ENCODE assay signal across 8 mouse cellular contexts in the genomic region with DNA sequence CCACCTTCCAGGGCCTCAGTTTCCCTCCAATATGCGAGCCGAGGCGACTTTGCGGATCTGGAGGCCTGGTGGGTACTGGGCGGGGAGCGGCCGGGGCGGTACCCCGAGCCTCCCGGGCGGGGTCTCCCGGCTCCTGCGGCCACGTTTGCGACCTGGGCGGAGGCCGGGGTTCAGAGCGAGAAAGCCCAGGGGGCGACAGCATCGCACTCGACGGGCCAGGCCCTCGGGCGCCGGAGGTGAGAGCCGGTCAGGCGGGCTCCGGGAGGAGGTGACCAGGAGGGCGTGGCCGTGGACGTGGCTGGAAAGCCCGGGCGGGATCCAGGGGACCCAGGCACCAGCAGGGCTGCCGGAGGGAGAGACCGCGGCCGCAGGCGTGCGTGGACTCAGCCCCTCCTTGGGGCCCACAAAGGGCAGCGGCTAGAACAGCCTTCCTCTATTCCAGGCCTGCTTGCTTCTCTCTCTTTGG. TPM values are rescaled to one million over a fixed set of nuclear protein-coding genes. Genes with fewer than 3 reads are reported as not detected.
DNase-seq lines count a peak whose midpoint lies in the region; ATAC-seq and TF ChIP-seq lines count a peak whose summit lies in the region.

No protein-coding gene starts in this region.

- no peaks in the 10 kb centered on the region for H3K27me3 ChIP-seq in cerebellum, adult 2 months (ENCODE audit: control insufficient read depth, insufficient read depth, low read length)
- peaks cover 7% of the 10 kb centered on the region for H3K27me3 ChIP-seq in forebrain, embryonic 16.5 days (replicated peaks; ENCODE audit: control insufficient read depth, insufficient read depth, low read length)
- H3K27me3 ChIP-seq in hindbrain, embryonic 11.5 days (ENCODE audit: control insufficient read depth, insufficient read depth, low read length), result peaks cover 7% of the 10 kb centered on the region; the same call in 1 of the 2 replicates
- H3K27me3 ChIP-seq in midbrain, embryonic 16.5 days (ENCODE audit: control insufficient read depth, insufficient read depth, low read depth, low read length), result peaks cover 7% of the 10 kb centered on the region

- DNase-seq in cerebellum, adult 9-11 months, result peak; percentile 42
- DNase-seq in cerebellum, adult 2 months, result no peak
- peak; percentile 49 for DNase-seq in hindbrain, embryonic 11.5 days (ENCODE audit: low spot score)
- DNase-seq in liver, result peak; percentile 91
- DNase-seq in thymus, postnatal 25 days, result peak; percentile 35
- no peak for DNase-seq in layer of hippocampus, postnatal 10 days (ENCODE audit: low spot score in 2 of 2)

- no peaks in the 10 kb centered on the region for H3K36me3 ChIP-seq in forebrain, embryonic 16.5 days (ENCODE audit: control insufficient read depth, insufficient read depth)
- no peaks in the 10 kb centered on the region for H3K36me3 ChIP-seq in hindbrain, embryonic 11.5 days (ENCODE audit: control insufficient read depth, insufficient read depth, low read length)
- no peaks in the 10 kb centered on the region for H3K36me3 ChIP-seq in midbrain, embryonic 16.5 days (ENCODE audit: control insufficient read depth, insufficient read depth, low read length)

- H3K4me1 ChIP-seq in cerebellum, adult 2 months (ENCODE audit: control insufficient read depth, insufficient read depth, low read length), result peaks cover 10% of the 10 kb centered on the region
- H3K4me1 ChIP-seq in forebrain, embryonic 16.5 days (replicated peaks; ENCODE audit: control insufficient read depth, insufficient read depth, low read length), result peaks cover 19% of the 10 kb centered on the region
- peaks cover 9% of the 10 kb centered on the region; the same call in 1 of the 2 replicates for H3K4me1 ChIP-seq in hindbrain, embryonic 11.5 days (replicated peaks; ENCODE audit: control insufficient read depth, insufficient read depth, low read length)
- peaks cover 12% of the 10 kb centered on the region for H3K4me1 ChIP-seq in midbrain, embryonic 16.5 days (ENCODE audit: control insufficient read depth, insufficient read depth, low read length)

- H3K27ac ChIP-seq in cerebellum, adult 2 months (ENCODE audit: insufficient read depth, low read length), result no peak overlapping the region
- H3K27ac ChIP-seq in forebrain, embryonic 16.5 days (ENCODE audit: low read length), result no peak overlapping the region
- H3K27ac ChIP-seq in hindbrain, embryonic 11.5 days (ENCODE audit: low read depth, low read length), result peak overlapping the region; percentile 4; the same call in 1 of the 2 replicates
- no peak overlapping the region for H3K27ac ChIP-seq in midbrain, embryonic 16.5 days (ENCODE audit: low read length)

- H3K9ac ChIP-seq in forebrain, embryonic 16.5 days (replicated peaks; ENCODE audit: low read depth, low read length), result peak overlapping the region; percentile 40
- peak overlapping the region; percentile 53 for H3K9ac ChIP-seq in hindbrain, embryonic 11.5 days (ENCODE audit: low read depth, low read length)
- peak overlapping the region; percentile 56 for H3K9ac ChIP-seq in midbrain, embryonic 16.5 days (ENCODE audit: low read depth, low read length)

- TF ChIP-seq POLR2A in cerebellum, adult 2 months (IDR thresholded peaks at IDR 0.05; ENCODE audit: borderline replicate concordance, insufficient read depth, low read length), result no peak

- no peak for ATAC-seq in forebrain, embryonic 16.5 days
- no peak for ATAC-seq in hindbrain, embryonic 11.5 days (ENCODE audit: low FRiP score)
- no peak for ATAC-seq in midbrain, embryonic 16.5 days

- no peak for TF ChIP-seq CTCF in cerebellum, adult 2 months (IDR thresholded peaks at IDR 0.05; ENCODE audit: borderline replicate concordance, insufficient read depth, low read depth, low read length)

- no peaks in the 10 kb centered on the region for H3K9me3 ChIP-seq in forebrain, embryonic 16.5 days (ENCODE audit: control insufficient read depth, low read length)
- H3K9me3 ChIP-seq in hindbrain, embryonic 11.5 days (ENCODE audit: control insufficient read depth, low read length), result no peaks in the 10 kb centered on the region
- no peaks in the 10 kb centered on the region for H3K9me3 ChIP-seq in midbrain, embryonic 16.5 days (replicated peaks; ENCODE audit: control insufficient read depth, low read length, poor library complexity, severe bottlenecking)

- 12% methylated on average over 39 of the region's 40 CpGs for WGBS in cerebellum, adult 2 months
- WGBS in forebrain, embryonic 16.5 days, result 4% methylated on average over 40 of the region's 40 CpGs
- 3% methylated on average over 32 of the region's 40 CpGs for WGBS in hindbrain, embryonic 11.5 days
- WGBS in midbrain, embryonic 16.5 days, result 5% methylated on average over 39 of the region's 40 CpGs

- H3K4me2 ChIP-seq in forebrain, embryonic 16.5 days (ENCODE audit: low read length), result peak overlapping the region; percentile 45
- H3K4me2 ChIP-seq in hindbrain, embryonic 11.5 days (replicated peaks; ENCODE audit: low read depth, low read length), result peak overlapping the region; percentile 49
- H3K4me2 ChIP-seq in midbrain, embryonic 16.5 days (ENCODE audit: low read length), result peak overlapping the region; percentile 50

- no peak overlapping the region for H3K4me3 ChIP-seq in cerebellum, adult 2 months (replicated peaks; ENCODE audit: insufficient read depth, low read depth, low read length)
- H3K4me3 ChIP-seq in forebrain, embryonic 16.5 days (replicated peaks; ENCODE audit: low read length), result peak overlapping the region; percentile 24
- peak overlapping the region; percentile 29 for H3K4me3 ChIP-seq in hindbrain, embryonic 11.5 days (ENCODE audit: low read depth, low read length)
- H3K4me3 ChIP-seq in midbrain, embryonic 16.5 days (ENCODE audit: low read depth, low read length), result peak overlapping the region; percentile 29

RNA-seq across cellular contexts. Expression of gene Smdt1, which starts 2.3 kb away (rescaled TPM):
- polyA plus RNA-seq in cerebellum, adult 2 months (2012; rRNA removed), result 309 and 332 TPM in 2 replicates
- 269 and 282 TPM in 2 replicates for polyA plus RNA-seq in forebrain, embryonic 16.5 days (2015; fragmentation: Nextera tagmentation; extraction: Ambion mirVana)
- 267 and 274 TPM in 2 replicates for polyA plus RNA-seq in hindbrain, embryonic 11.5 days (2014; fragmentation: Nextera tagmentation; extraction: Ambion mirVana)
- 300 and 320 TPM in 2 replicates for polyA plus RNA-seq in midbrain, embryonic 16.5 days (2015; fragmentation: Nextera tagmentation; extraction: Ambion mirVana)
- 100 to 1,000 TPM; 158 to 179 TPM for total RNA-seq in layer of hippocampus, postnatal 10 days (2021)

RNA-seq across cellular contexts. Expression of gene Pheta2, which starts 2.3 kb away (rescaled TPM):
- polyA plus RNA-seq in cerebellum, adult 2 months (2012; rRNA removed), result 0.13 and 0.16 TPM in 2 replicates
- polyA plus RNA-seq in forebrain, embryonic 16.5 days (2015; fragmentation: Nextera tagmentation; extraction: Ambion mirVana), result 2.0 TPM in 2 replicates
- polyA plus RNA-seq in hindbrain, embryonic 11.5 days (2014; fragmentation: Nextera tagmentation; extraction: Ambion mirVana), result 3.3 and 4.0 TPM in 2 replicates
- polyA plus RNA-seq in midbrain, embryonic 16.5 days (2015; fragmentation: Nextera tagmentation; extraction: Ambion mirVana), result 1.1 and 1.5 TPM in 2 replicates
- 1 to 10 TPM in 1 of 2 experiments, under 1 TPM in 1; 0.80 to 1.1 TPM for total RNA-seq in layer of hippocampus, postnatal 10 days (2021)

RNA-seq across cellular contexts. Expression of gene Naga, which starts 2.3 kb away (rescaled TPM):
- 63.0 and 75.2 TPM in 2 replicates for polyA plus RNA-seq in cerebellum, adult 2 months (2012; rRNA removed)
- 23.4 and 26.1 TPM in 2 replicates for polyA plus RNA-seq in forebrain, embryonic 16.5 days (2015; fragmentation: Nextera tagmentation; extraction: Ambion mirVana)
- 22.2 and 22.8 TPM in 2 replicates for polyA plus RNA-seq in hindbrain, embryonic 11.5 days (2014; fragmentation: Nextera tagmentation; extraction: Ambion mirVana)
- polyA plus RNA-seq in midbrain, embryonic 16.5 days (2015; fragmentation: Nextera tagmentation; extraction: Ambion mirVana), result 23.8 and 28.0 TPM in 2 replicates
- 10 to 100 TPM; 36.9 to 43.3 TPM for total RNA-seq in layer of hippocampus, postnatal 10 days (2021)

RNA-seq across cellular contexts. Expression of gene Ndufa6, which starts 13.1 kb away (rescaled TPM):
- polyA plus RNA-seq in cerebellum, adult 2 months (2012; rRNA removed), result 608 and 627 TPM in 2 replicates
- 277 and 297 TPM in 2 replicates for polyA plus RNA-seq in forebrain, embryonic 16.5 days (2015; fragmentation: Nextera tagmentation; extraction: Ambion mirVana)
- polyA plus RNA-seq in hindbrain, embryonic 11.5 days (2014; fragmentation: Nextera tagmentation; extraction: Ambion mirVana), result 277 and 281 TPM in 2 replicates
- polyA plus RNA-seq in midbrain, embryonic 16.5 days (2015; fragmentation: Nextera tagmentation; extraction: Ambion mirVana), result 321 and 346 TPM in 2 replicates
- total RNA-seq in layer of hippocampus, postnatal 10 days (2021), result 100 to 1,000 TPM; 201 to 212 TPM

RNA-seq across cellular contexts. Expression of gene Cyp2d22, which starts 39.0 kb away (rescaled TPM):
- 64.2 and 65.4 TPM in 2 replicates for polyA plus RNA-seq in cerebellum, adult 2 months (2012; rRNA removed)
- 1.1 and 1.4 TPM in 2 replicates for polyA plus RNA-seq in forebrain, embryonic 16.5 days (2015; fragmentation: Nextera tagmentation; extraction: Ambion mirVana)
- 1.8 and 2.1 TPM in 2 replicates for polyA plus RNA-seq in hindbrain, embryonic 11.5 days (2014; fragmentation: Nextera tagmentation; extraction: Ambion mirVana)
- 1.2 and 1.5 TPM in 2 replicates for polyA plus RNA-seq in midbrain, embryonic 16.5 days (2015; fragmentation: Nextera tagmentation; extraction: Ambion mirVana)
- total RNA-seq in layer of hippocampus, postnatal 10 days (2021), result 10 to 100 TPM; 18.8 to 19.5 TPM

Comparison
In these comparisons a context has a peak if more than half of its experiments do, and no peak if none do; other contexts are left out.
1. DNase-seq: peak in cerebellum, adult 9-11 months (single experiment), hindbrain, embryonic 11.5 days (single experiment), liver (single experiment) and thymus, postnatal 25 days (single experiment); none in cerebellum, adult 2 months (0 of 2) and layer of hippocampus, postnatal 10 days (0 of 2).
2. Peak in every context shown above with its lines, with median percentiles within 50 percentile points of each other: H3K4me2 ChIP-seq and H3K9ac ChIP-seq.